Mouse (Mus musculus) MN1 (cell line): Measurements from ENCODE around the gene Pou2f3.

ENCODE experiments used
- DNase-seq: peaks from one replicate; pipeline ENCODE4 v3.0.0-alpha.2; 2016; ENCODE audit warnings: low spot score

Gene Pou2f3

DNA sequence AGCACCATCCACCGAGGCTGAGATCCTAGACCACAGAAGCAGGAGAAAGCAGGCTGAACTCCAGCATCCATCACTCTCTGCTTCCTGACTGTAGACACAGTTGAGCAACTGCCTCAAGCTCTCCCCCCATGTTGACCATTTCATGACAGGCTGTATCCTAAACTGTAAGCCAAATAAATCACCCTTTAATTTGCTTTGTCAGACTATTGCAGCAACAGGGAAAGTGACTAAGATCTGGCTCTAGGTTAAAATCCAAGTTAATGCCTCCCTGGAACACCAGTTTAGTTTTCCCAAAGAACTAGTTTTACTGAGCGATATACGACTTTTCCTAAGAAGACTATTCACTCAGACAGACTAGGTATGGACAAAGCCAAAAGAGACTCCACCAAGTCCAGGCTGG is 131.5 kb downstream of the Pou2f3 start:
- DNase-seq: no peak

GRCm38 (mm10) chr9:43076163-43076562 is 134.0 kb downstream of the Pou2f3 start:
- no peak for DNase-seq

DNA sequence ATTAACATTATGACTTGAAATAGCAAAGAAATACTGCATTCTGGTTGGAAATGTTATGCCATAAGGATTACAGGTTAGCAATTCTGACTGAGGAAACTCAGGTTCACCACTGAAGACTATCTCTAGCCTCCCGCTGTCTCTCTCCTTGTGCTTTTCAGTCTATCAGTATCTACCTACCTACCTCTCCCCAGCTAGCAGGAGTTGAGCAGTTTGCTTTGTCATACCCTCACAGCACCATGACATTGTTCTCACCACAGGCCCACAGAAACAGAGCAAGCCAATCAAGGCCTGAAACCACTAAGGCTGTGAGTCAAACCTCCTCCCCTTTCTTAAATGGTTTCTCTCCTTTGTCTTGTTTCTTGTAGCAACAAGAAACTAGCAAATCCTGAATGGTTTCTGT is 135.6 kb downstream of the Pou2f3 start:
- DNase-seq: no peak
